Mouse (Mus musculus) layer of hippocampus, adult 18-20 months (tissue): ENCODE measurements around the gene Mmp7. TPM values are rescaled to one million over a fixed set of nuclear protein-coding genes. Genes with fewer than 3 reads are reported as not detected.

Experiments
- DNase-seq, 2 experiments: peaks; one replicate each; pipeline ENCODE4 v3.0.0; 2022; ENCODE audit warnings: low spot score in 2 of 2
- long read RNA-seq: library from polyadenylated mRNA; stranded (forward); transcript quantifications from one replicate; pipeline ENCODE4 v2.0.0, GENCODE M21; 2021
- total RNA-seq, 2 experiments: library from RNA; stranded (reverse); gene quantifications; 2 replicates each; pipeline ENCODE4 v1.2.3; 2021

Gene Mmp7
- total RNA-seq: not detected
- long read RNA-seq: 0 reads

DNA sequence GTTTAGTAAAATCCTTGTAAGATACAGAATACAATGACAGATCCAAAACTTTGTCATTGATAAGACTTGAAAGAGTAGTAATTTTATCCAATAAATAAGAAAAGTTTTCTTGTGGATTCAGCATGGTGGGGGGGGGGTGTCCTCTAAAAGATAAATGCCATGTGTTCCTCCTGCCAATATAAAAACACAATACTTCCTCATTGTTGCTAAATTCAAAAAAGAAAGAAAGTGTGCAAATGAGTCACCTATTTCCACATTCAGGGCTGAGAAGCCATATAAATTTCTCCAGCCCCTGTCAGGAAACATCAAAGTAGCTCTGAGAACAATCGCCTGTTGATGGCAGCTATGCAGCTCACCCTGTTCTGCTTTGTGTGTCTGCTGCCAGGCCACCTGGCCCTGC is at the start of gene Mmp7:
TSS of gene Mmp7 (plus strand) at position 301 of the 400 bp plus-strand sequence.
- DNase-seq: no peak

GRCm38 (mm10) chr9:7647901-7648300 is 44.0 kb upstream of the Mmp7 start:
- no peak for DNase-seq

- DNase-seq: no peak
Observed at GRCm38 (mm10) chr9:7650397-7651180, 41.3 kb upstream of the Mmp7 start.

- no peak for DNase-seq
Observed at GRCm38 (mm10) chr9:7652351-7653085, 39.4 kb upstream of the Mmp7 start.

DNA sequence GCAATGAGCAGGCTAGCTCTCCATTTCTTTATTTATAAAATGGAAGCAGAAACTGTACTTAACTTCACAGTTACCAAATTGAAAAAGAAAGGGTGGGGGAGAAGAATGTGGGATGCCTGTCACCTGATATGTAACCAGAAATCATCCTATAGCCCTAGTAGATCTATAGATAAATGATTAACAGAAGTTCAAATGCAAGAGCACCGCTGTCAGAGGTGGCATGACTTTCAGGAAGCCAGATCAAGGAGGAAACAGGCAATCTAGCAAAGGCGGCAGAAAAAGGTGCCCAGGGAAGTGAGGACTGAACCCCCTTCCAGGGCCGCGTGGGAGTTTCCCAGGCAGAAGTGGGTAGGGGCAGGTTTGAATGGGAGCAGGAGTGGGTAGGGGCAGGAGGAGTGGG is 33.9 kb upstream of the Mmp7 start:
- no peak for DNase-seq

DNA sequence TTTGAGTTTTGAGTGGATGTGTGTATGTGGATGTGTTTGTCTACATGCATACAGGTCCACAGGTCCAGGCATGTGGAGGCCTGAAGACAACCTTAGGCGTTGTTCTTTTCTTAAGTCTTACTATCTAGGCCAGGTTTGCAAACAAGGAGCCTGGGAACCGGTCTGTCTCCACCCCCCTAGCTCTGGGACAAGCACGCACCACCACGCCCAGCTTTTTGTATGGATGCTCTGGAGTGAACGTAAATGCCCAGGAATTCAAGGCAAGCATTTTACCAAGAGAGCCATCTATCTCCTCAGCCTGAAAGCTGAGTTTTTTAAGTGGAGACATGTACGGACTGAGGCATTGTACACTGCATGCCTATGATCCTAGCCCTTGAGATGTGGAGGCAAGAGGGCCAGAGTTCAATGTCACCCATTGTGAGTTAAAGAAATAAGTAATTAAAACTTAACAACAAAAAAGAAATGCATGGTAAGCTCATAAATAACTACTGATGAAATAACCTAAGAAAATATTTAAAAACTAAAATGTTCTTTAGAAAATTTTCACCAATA is 32.3 kb upstream of the Mmp7 start:
- no peak for DNase-seq

GRCm38 (mm10) chr9:7661371-7661770 is 30.5 kb upstream of the Mmp7 start:
- no peak for DNase-seq

GRCm38 (mm10) chr9:7669674-7670073 is 22.2 kb upstream of the Mmp7 start:
- no peak for DNase-seq

DNA sequence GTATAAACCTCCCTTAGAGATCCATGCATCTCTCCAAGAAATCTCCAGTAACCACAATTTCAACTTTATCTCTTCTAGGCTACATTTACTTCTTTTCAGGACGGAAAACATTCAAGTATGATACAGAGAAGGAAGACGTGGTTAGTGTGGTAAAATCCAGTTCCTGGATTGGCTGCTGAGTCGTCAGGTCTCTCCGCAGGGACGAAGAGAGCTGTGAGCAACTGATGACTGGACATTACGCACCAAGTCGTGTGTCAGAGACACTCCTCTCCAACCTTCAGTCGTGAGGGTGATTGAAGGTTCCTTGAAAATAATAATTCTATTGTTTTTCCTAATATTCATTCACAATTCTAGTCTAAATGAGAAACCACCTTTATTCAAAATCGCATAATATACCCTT is 18.9 kb upstream of the Mmp7 start:
- DNase-seq: no peak

DNA sequence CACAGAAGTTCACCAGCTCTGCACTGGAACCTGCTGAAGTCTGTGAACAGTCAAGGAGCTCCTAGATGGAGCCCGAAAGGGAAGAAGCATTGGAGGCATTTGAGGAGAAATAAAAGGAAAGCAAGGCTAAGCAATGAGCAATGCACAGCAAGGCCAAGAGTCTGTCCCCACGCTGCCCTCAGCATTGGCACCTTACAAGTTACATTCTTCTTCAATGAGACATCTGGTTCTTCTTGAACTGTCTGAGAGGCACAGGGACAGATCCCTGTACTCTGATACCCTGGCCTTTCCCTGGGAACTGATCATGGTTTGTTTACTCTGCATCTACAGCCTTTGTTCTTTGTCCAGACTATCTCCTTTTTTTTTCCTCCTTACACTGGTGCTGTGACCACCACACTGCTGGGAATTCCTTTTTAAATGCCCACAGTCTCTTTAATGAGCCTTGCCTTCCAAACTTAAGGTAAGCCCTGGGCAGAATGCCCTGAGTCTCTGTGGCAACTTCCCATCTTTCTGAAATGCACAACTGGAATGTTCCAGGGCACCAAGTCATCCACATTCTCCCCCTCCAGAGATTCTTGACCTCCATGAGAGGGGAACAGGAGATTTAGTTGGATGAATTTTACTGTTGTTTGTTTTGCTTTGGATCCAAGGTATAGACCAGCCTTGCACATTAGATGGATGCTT is 13.6 kb upstream of the Mmp7 start:
- no peak for DNase-seq

- no peak for DNase-seq
Observed at GRCm38 (mm10) chr9:7682081-7682618, 9.7 kb upstream of the Mmp7 start.

GRCm38 (mm10) chr9:7686024-7686423 is 5.9 kb upstream of the Mmp7 start:
- DNase-seq: no peak

GRCm38 (mm10) chr9:7689799-7690198 is 2.1 kb upstream of the Mmp7 start:
- no peak for DNase-seq

GRCm38 (mm10) chr9:7693961-7694360 is 2.1 kb downstream of the Mmp7 start:
- no peak for DNase-seq

- no peak for DNase-seq
Observed at GRCm38 (mm10) chr9:7695646-7696045, 3.8 kb downstream of the Mmp7 start.

DNA sequence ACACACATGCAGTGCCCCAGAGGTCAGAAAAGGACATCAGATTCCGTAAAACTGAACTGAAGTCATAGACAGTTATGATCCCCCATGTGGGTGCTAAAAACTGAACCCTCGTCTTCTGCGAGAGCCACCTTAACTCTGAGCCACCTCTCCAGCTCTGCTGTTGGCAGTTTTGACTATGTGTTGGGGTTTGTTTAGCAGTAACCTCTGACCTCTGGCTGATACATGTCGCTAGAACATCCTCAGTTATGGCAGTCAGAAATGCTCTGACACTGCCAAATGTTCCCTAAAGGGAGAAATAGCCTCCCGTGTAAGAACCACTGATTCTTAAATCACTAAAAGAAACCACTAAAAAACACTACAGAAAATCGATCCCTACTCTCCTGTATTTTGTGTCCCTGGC is 16.8 kb downstream of the Mmp7 start:
- DNase-seq: no peak

DNA sequence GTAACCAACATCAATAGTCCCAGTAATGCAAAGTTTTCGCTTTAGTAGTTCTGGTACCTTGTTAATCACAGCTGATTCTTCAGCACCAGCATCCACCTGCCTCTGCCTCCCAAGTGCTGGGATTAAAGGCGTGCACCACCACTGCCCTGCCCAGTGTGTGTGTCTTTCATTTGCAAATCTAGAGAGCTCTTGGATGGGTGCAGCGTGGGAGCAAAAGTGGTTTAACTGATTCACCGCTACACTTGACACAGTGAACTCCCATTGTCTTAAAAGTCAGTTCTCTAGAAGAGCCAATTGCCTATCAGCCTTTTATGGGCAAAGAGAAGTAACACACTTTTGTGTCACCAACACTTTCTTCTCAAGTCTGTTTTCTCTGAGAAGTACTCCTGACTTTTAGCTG is 19.3 kb downstream of the Mmp7 start:
- no peak for DNase-seq

GRCm38 (mm10) chr9:7714062-7714907 is 22.4 kb downstream of the Mmp7 start:
- DNase-seq: peak; percentile 2 to 59

- DNase-seq: no peak
Observed at GRCm38 (mm10) chr9:7714908-7715175, 23.0 kb downstream of the Mmp7 start.

GRCm38 (mm10) chr9:7721543-7721942 is 29.7 kb downstream of the Mmp7 start:
- DNase-seq: no peak

DNA sequence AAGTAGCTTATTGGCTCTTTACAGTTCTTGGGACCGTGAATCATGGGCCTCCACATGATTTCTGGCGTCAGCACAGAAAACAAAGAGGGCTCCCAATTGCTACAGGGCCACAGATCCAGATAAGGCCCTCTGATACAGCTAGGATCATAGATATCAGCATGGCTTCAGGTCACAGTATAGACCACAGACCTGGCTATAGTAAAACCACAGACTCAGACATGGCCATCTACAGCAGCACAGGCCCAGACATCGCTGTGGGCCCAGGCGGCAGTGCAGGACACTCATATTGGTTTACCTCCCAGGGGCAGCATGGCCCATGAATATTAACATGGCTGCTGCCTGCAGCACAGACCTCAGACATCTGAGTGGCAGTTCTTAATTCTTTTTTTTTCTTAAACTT is 37.1 kb downstream of the Mmp7 start:
- DNase-seq: no peak
